Comparison of ENCODE assay signal across 15 mouse cellular contexts in the genomic region with DNA sequence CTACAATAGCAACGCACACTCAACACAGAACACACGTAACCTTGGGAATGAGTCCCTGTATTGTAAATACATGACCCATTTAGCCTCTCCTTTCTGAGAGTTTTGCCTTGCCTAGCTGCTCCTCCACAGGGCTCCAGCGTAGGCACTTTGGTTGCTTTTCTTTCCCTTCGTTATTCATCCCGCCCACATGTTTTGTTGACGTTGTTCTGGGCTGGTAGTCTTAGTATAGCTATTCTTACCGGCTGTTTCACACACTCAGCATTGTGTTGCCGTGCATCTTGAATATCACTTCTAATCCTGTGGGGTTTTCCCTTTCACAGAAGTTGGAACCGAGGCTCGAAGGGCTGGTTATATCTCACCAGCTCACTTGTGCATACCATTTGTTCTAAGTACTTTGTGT.
DNase-seq lines count a peak whose midpoint lies in the region.
"Had no signal": no experiment of that assay in that cellular context is flagged by ENCODE, and none has a peak within 500 bp of the region (broad histone marks: within the 10 kb centered on the region; RNA-seq: fewer than 3 reads in every experiment).

No protein-coding gene starts in this region.

- DNase-seq in frontal cortex, postnatal 36 days (ENCODE audit: low spot score in 2 of 2), result peak; percentile 59 to 75
- no peak for DNase-seq in frontal cortex, postnatal 14 days (ENCODE audit: low spot score in 2 of 2)
- peak; percentile 69 to 72 for DNase-seq in right cerebral cortex, adult 2 months (ENCODE audit: low spot score in 2 of 2)
- no peak for DNase-seq in right cerebral cortex, postnatal 14 days
- peak; percentile 52 to 83 for DNase-seq in left cerebral cortex, adult 9 months (ENCODE audit: low spot score in 2 of 2)
- no peak for DNase-seq in kidney, adult 18-20 months
- DNase-seq in thymus, postnatal 4 days, result no peak
- DNase-seq: adrenal gland, postnatal 14 days; cerebellum, adult 11 months; embryo, embryonic 11 days; heart, postnatal 14 days; kidney, adult 8-10 months; kidney, postnatal 25 days; liver, embryonic 13.5 days; lung, postnatal 4 days had no signal

Comparison
In these comparisons a context has a peak if more than half of its experiments do, and no peak if none do; other contexts are left out.
1. DNase-seq: peak in frontal cortex, postnatal 36 days (2 of 2), right cerebral cortex, adult 2 months (2 of 2) and left cerebral cortex, adult 9 months (2 of 2); none in frontal cortex, postnatal 14 days (0 of 2), right cerebral cortex, postnatal 14 days (single experiment), kidney, adult 18-20 months (single experiment) and thymus, postnatal 4 days (single experiment).